Comparison of ENCODE assay signal across 1 mouse cellular context in the genomic region with DNA sequence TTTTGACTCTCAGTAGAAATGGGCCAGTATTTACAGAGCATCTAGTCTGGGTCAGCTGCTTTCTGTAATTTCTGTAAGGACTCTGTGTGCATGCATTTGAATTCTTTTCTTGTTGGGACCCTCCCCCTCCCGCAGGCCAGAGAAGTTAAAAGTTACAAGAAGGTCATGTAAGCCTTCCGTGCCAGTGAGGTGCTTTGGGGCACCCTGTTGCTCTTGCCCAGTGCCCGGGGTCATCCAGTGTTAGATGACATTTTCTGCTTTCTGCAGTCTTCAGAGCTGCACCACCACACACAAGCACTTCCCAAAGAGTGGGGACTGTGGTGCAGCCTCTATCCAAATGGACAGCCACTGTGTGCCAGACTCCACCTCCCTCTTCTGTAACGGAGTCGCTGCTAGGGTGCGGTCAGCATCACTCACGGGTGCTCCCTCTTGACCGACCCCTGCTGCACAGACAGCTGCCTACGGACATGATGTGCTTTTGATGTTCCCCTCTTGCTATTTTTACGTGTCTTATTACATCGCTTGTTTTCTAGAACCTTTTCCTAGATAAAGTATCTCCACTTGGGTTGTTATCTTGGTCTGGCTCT.
TF ChIP-seq lines count a peak whose summit lies in the region.

No protein-coding gene starts in this region.

TF ChIP-seq in MEL, 35 proteins besides CTCF, POLR2A, EP300 and RAD21 (continued from another document):
- TF ChIP-seq ETS1 (IDR thresholded peaks at IDR 0.05; ENCODE audit: low read depth, low read length) (peak; percentile 44; the same call in 1 of the 2 replicates), ZKSCAN1 (IDR thresholded peaks at IDR 0.05; ENCODE audit: low read depth, low read length) (no peak), MEF2A (IDR thresholded peaks at IDR 0.05; ENCODE audit: extremely low read depth, insufficient replicate concordance, low read depth, low read length, poor library complexity, severe bottlenecking) (peak; percentile 19; the same call in 1 of the 2 replicates), TCF12 (IDR thresholded peaks at IDR 0.05; ENCODE audit: low read depth, low read length) (0 out of 2 replicates have a peak, but pooled peaks have one; percentile 21), GATA1 (IDR thresholded peaks at IDR 0.05; ENCODE audit: low read depth, low read length) (0 out of 2 replicates have a peak, but pooled peaks have one; percentile 16)
